Mouse (Mus musculus) midbrain, embryonic 14.5 days (tissue): Measurements from ENCODE around the gene Tfap2a. TPM values are rescaled to one million over a fixed set of nuclear protein-coding genes. Genes with fewer than 3 reads are reported as not detected.

Experiments used
- ATAC-seq: fragments of 200-750 bp; cut with Nextera tagmentation; 2 replicates; pipeline ENCODE4 v1.8.0; 2017; ENCODE audit warnings: moderate number of reproducible peaks, moderate library complexity; ENCODE audit not compliant: low FRiP score, low TSS enrichment
- DNase-seq: peaks from one replicate; pipeline ENCODE4 v3.0.0-alpha.2; 2015
- H3K27ac ChIP-seq: fragments of 300-500 bp; sonication (generic); replicated peaks from 2 replicates; pipeline ENCODE4 v1.5.1; 2014; ENCODE audit warnings: mild to moderate bottlenecking, low read depth, low read length, moderate library complexity
- H3K27me3 ChIP-seq: fragments of 300-500 bp; sonication (generic); 2 replicates; pipeline ENCODE4 v1.6.1; 2014; ENCODE audit warnings: low read length, control low read depth, mixed read lengths; ENCODE audit not compliant: control insufficient read depth, insufficient read depth
- H3K36me3 ChIP-seq: fragments of 300-500 bp; sonication (generic); 2 replicates; pipeline ENCODE4 v1.6.1; 2014; ENCODE audit warnings: low read length, control low read depth; ENCODE audit not compliant: control insufficient read depth, insufficient read depth
- H3K4me1 ChIP-seq: fragments of 300-500 bp; sonication (generic); 2 replicates; pipeline ENCODE4 v1.6.1; 2014; ENCODE audit warnings: mild to moderate bottlenecking, antibody characterized with exemption, low read length, control low read depth; ENCODE audit not compliant: control insufficient read depth, insufficient read depth
- H3K4me2 ChIP-seq: fragments of 300-500 bp; sonication (generic); 2 replicates; pipeline ENCODE4 v1.6.1; 2014; ENCODE audit warnings: mild to moderate bottlenecking, low read length, moderate library complexity
- H3K4me3 ChIP-seq: fragments of 300-500 bp; sonication (generic); replicated peaks from 2 replicates; pipeline ENCODE4 v1.5.1; 2014; ENCODE audit warnings: low read depth, low read length
- H3K9ac ChIP-seq: fragments of 300-500 bp; sonication (generic); replicated peaks from 2 replicates; pipeline ENCODE4 v1.6.1; 2014; ENCODE audit warnings: mild to moderate bottlenecking, low read length, moderate library complexity
- H3K9me3 ChIP-seq: fragments of 300-500 bp; sonication (generic); 2 replicates; pipeline ENCODE4 v1.6.1; 2016; ENCODE audit warnings: low read length, control low read depth, mixed read lengths; ENCODE audit not compliant: control insufficient read depth
- WGBS: fragments of 180-500 bp; shearing (Covaris S2); extraction: QIAGEN DNeasy Blood & Tissue Kit; methylation state at CpG from one replicate; pipeline ENCODE4 v1.1.7; 2014; 5-methylcytosine and 5-hydroxymethylcytosine counted together
- polyA plus RNA-seq: library from polyadenylated mRNA; unstranded; fragments of >200 nt; fragmentation: Nextera tagmentation; extraction: Ambion mirVana; gene quantifications from 2 replicates; pipeline ENCODE4 v1.2.1, GENCODE M21; 2014

Gene Tfap2a
- polyA plus RNA-seq, 1 experiment from 2014 or later: 11.8 TPM

- H3K9ac ChIP-seq: no peak overlapping the region
- 0 out of 2 replicates have a peak, but pooled peaks cover 3% of the 10 kb centered on the region for H3K4me1 ChIP-seq
- under 1% methylated on average over 19 of the region's 19 CpGs for WGBS
- H3K27me3 ChIP-seq: peaks cover 94% of the 10 kb centered on the region
- peaks cover 6% of the 10 kb centered on the region; the same call in 1 of the 2 replicates for H3K9me3 ChIP-seq
- H3K27ac ChIP-seq: no peak overlapping the region
- DNase-seq (no peak), ATAC-seq (no peak)
- no peaks in the 10 kb centered on the region for H3K36me3 ChIP-seq
- H3K4me3 ChIP-seq: no peak overlapping the region
- no peak overlapping the region for H3K4me2 ChIP-seq
Measured at GRCm38 (mm10) chr13:40744111-40744805, 6.1 kb upstream of the Tfap2a start.

GRCm38 (mm10) chr13:40743221-40743620 lies 5.0 kb upstream of the Tfap2a start:
- peaks cover 6% of the 10 kb centered on the region; the same call in 1 of the 2 replicates for H3K9me3 ChIP-seq
- no peak for DNase-seq
- no peaks in the 10 kb centered on the region for H3K36me3 ChIP-seq
- H3K4me1 ChIP-seq: 0 out of 2 replicates have a peak, but pooled peaks cover 3% of the 10 kb centered on the region
- 5% methylated on average over 4 of the region's 4 CpGs for WGBS
- ATAC-seq: no peak
- peaks cover 97% of the 10 kb centered on the region for H3K27me3 ChIP-seq
- no peak overlapping the region for H3K4me2 ChIP-seq
- H3K4me3 ChIP-seq: no peak overlapping the region
- H3K9ac ChIP-seq: no peak overlapping the region
- H3K27ac ChIP-seq: no peak overlapping the region

GRCm38 (mm10) chr13:40741841-40742550 lies 3.8 kb upstream of the Tfap2a start:
- no peak for DNase-seq
- WGBS: 2% methylated on average over 25 of the region's 25 CpGs
- Histone ChIP-seq H3K36me3 (no peaks in the 10 kb centered on the region), H3K27ac (no peak overlapping the region), H3K4me1 (0 out of 2 replicates have a peak, but pooled peaks cover 3% of the 10 kb centered on the region), H3K4me2 (no peak overlapping the region), H3K27me3 (peaks cover 97% of the 10 kb centered on the region), H3K9ac (no peak overlapping the region), H3K4me3 (no peak overlapping the region), H3K9me3 (peaks cover 6% of the 10 kb centered on the region; the same call in 1 of the 2 replicates)
- no peak for ATAC-seq

- peaks cover 98% of the 10 kb centered on the region for H3K27me3 ChIP-seq
- ATAC-seq: no peak
- DNase-seq: no peak
Measured at GRCm38 (mm10) chr13:40741436-40741835, 3.3 kb upstream of the Tfap2a start.

GRCm38 (mm10) chr13:40740727-40741360 lies 2.7 kb upstream of the Tfap2a start:
- DNase-seq (no peak), ATAC-seq (no peak)
- no peak overlapping the region for H3K27ac ChIP-seq
- no peak overlapping the region for H3K4me3 ChIP-seq
- H3K4me2 ChIP-seq: no peak overlapping the region
- no peak overlapping the region for H3K9ac ChIP-seq
- H3K36me3 ChIP-seq: no peaks in the 10 kb centered on the region
- H3K4me1 ChIP-seq: 0 out of 2 replicates have a peak, but pooled peaks cover 3% of the 10 kb centered on the region
- H3K9me3 ChIP-seq: peaks cover 4% of the 10 kb centered on the region; the same call in 1 of the 2 replicates
- whole genome bisulfite sequencing: 2% methylated on average over 19 of the region's 19 CpGs
- H3K27me3 ChIP-seq: peaks cover 98% of the 10 kb centered on the region

More at GRCm38 (mm10) chr13:40741436-40741835, 3.3 kb upstream of the Tfap2a start:
- no peak overlapping the region for H3K9ac ChIP-seq
- no peak overlapping the region for H3K4me3 ChIP-seq
- peaks cover 6% of the 10 kb centered on the region; the same call in 1 of the 2 replicates for H3K9me3 ChIP-seq
- no peak overlapping the region for H3K27ac ChIP-seq
- H3K36me3 ChIP-seq: no peaks in the 10 kb centered on the region
- no peak overlapping the region for H3K4me2 ChIP-seq
- H3K4me1 ChIP-seq: 0 out of 2 replicates have a peak, but pooled peaks cover 3% of the 10 kb centered on the region
- under 1% methylated on average over 7 of the region's 7 CpGs for WGBS

GRCm38 (mm10) chr13:40739901-40740300 lies 1.7 kb upstream of the Tfap2a start:
- H3K4me2 ChIP-seq: no peak overlapping the region
- no peak overlapping the region for H3K27ac ChIP-seq
- no peak for ATAC-seq
- 0 out of 2 replicates have a peak, but pooled peaks cover 3% of the 10 kb centered on the region for H3K4me1 ChIP-seq
- DNase-seq: no peak
- H3K9ac ChIP-seq: no peak overlapping the region
- H3K27me3 ChIP-seq: peaks cover 98% of the 10 kb centered on the region
- WGBS: 1% methylated on average over 10 of the region's 10 CpGs
- H3K9me3 ChIP-seq: no peaks in the 10 kb centered on the region
- no peaks in the 10 kb centered on the region for H3K36me3 ChIP-seq
- no peak overlapping the region for H3K4me3 ChIP-seq

- no peak overlapping the region for H3K4me2 ChIP-seq
- H3K27me3 ChIP-seq: peaks cover 98% of the 10 kb centered on the region
- H3K9me3 ChIP-seq: no peaks in the 10 kb centered on the region
- H3K4me1 ChIP-seq: no peaks in the 10 kb centered on the region
- no peaks in the 10 kb centered on the region for H3K36me3 ChIP-seq
- no peak for ATAC-seq
- no peak overlapping the region for H3K27ac ChIP-seq
- no peak for DNase-seq
- WGBS: under 1% methylated on average over 17 of the region's 17 CpGs
- no peak overlapping the region for H3K4me3 ChIP-seq
- no peak overlapping the region for H3K9ac ChIP-seq
Measured at GRCm38 (mm10) chr13:40739121-40739650, 1.0 kb upstream of the Tfap2a start.

GRCm38 (mm10) chr13:40737761-40738160 lies 415 bp downstream of the Tfap2a start:
- Histone ChIP-seq H3K4me3 (0 out of 2 replicates have a peak overlapping the region, but pooled peaks have one; percentile 7), H3K36me3 (no peaks in the 10 kb centered on the region), H3K4me1 (0 out of 2 replicates have a peak, but pooled peaks cover 2% of the 10 kb centered on the region), H3K27me3 (peaks cover 98% of the 10 kb centered on the region), H3K9ac (no peak overlapping the region), H3K4me2 (peak overlapping the region; percentile 22), H3K9me3 (no peaks in the 10 kb centered on the region), H3K27ac (no peak overlapping the region)
- WGBS: 0% methylated on average over 21 of the region's 22 CpGs
- DNase-seq (no peak), ATAC-seq (0 out of 2 replicates have a peak, but pooled peaks have one; percentile 36)
